Comparison of ENCODE assay signal across 15 mouse cellular contexts in the genomic region with DNA sequence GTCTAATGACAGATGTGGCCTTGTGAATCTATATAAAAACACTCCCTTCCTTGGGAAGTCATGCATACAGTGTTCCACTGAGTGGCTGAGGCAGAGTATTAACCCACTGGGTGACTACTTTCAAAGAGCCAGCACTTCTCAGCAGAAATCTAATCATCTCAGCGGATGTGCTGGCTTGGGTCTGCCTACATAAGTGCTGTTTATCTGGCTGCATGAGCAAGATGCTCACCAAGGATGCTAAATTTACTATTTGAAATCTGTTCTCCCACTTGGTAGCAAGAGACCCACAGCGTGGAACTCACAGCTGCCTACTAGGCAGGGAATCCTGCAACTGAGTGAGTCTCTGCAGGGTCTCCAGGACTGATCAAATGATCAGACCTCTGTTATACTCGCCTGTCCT.
DNase-seq lines count a peak whose midpoint lies in the region; ATAC-seq and TF ChIP-seq lines count a peak whose summit lies in the region.
"Had no signal": no experiment of that assay in that cellular context is flagged by ENCODE, and none has a peak within 500 bp of the region (broad histone marks: within the 10 kb centered on the region; RNA-seq: fewer than 3 reads in every experiment).

No protein-coding gene starts in this region.

- H3K9me3 ChIP-seq in forebrain, embryonic 15.5 days = no peaks in the 10 kb centered on the region
- no peaks in the 10 kb centered on the region for H3K9me3 ChIP-seq in forebrain, embryonic 11.5 days (ENCODE audit: control insufficient read depth, low read length)
- H3K9me3 ChIP-seq in kidney, postnatal 0 days (replicated peaks; ENCODE audit: low read length) = no peaks in the 10 kb centered on the region
- H3K9me3 ChIP-seq: embryonic facial prominence, embryonic 13.5 days had no signal

- no peak overlapping the region for H3K27ac ChIP-seq in forebrain, embryonic 15.5 days (replicated peaks)
- no peak overlapping the region for H3K27ac ChIP-seq in forebrain, embryonic 11.5 days (ENCODE audit: low read depth, low read length)
- H3K27ac ChIP-seq in kidney, postnatal 0 days = no peak overlapping the region
- H3K27ac ChIP-seq in olfactory bulb, adult 2 months (ENCODE audit: insufficient read depth, low read depth, low read length) = peak overlapping the region; percentile 94
- H3K27ac ChIP-seq: embryonic facial prominence, embryonic 13.5 days had no signal

- H3K4me3 ChIP-seq in forebrain, embryonic 15.5 days = no peak overlapping the region
- H3K4me3 ChIP-seq in forebrain, embryonic 11.5 days (ENCODE audit: low read depth, low read length) = no peak overlapping the region
- H3K4me3 ChIP-seq in kidney, postnatal 0 days (replicated peaks; ENCODE audit: low read depth, low read length) = no peak overlapping the region
- H3K4me3 ChIP-seq in olfactory bulb, adult 2 months (ENCODE audit: insufficient read depth, low read depth, low read length) = no peak overlapping the region
- H3K4me3 ChIP-seq: embryonic facial prominence, embryonic 13.5 days had no signal

- ATAC-seq in forebrain, embryonic 15.5 days (replicated peaks) = 0 out of 2 replicates have a peak, but pooled peaks have one; percentile 48
- no peak for ATAC-seq in forebrain, embryonic 11.5 days (replicated peaks; ENCODE audit: low FRiP score)
- no peak; the same call in 1 of the 2 replicates for ATAC-seq in kidney, postnatal 0 days (replicated peaks; ENCODE audit: low FRiP score, low read depth)
- ATAC-seq: forebrain, embryonic 14.5 days; intestine, embryonic 16.5 days had no signal

- H3K4me2 ChIP-seq in forebrain, embryonic 15.5 days (replicated peaks) = no peak overlapping the region
- no peak overlapping the region for H3K4me2 ChIP-seq in forebrain, embryonic 11.5 days (ENCODE audit: low read depth, low read length, severe bottlenecking)
- no peak overlapping the region for H3K4me2 ChIP-seq in kidney, postnatal 0 days (ENCODE audit: low read length)
- H3K4me2 ChIP-seq: embryonic facial prominence, embryonic 13.5 days; liver, embryonic 11.5 days had no signal

- no peak for DNase-seq in forebrain, embryonic 11.5 days (ENCODE audit: low spot score)
- DNase-seq in kidney, postnatal 0 days (ENCODE audit: low spot score) = peak; percentile 25
- no peak for DNase-seq in kidney, adult 8-10 months
- DNase-seq in frontal cortex, adult 2 months (ENCODE audit: extremely low spot score in 1 of 2, low spot score in 1 of 2) = peak; percentile 51 to 61
- DNase-seq in heart, postnatal 36 days = no peak
- DNase-seq in adrenal gland, adult 8-10 months = no peak
- DNase-seq: adrenal gland, postnatal 10 days; cerebellum, postnatal 25 days; lung, postnatal 10 days had no signal

- TF ChIP-seq POLR2A in olfactory bulb, adult 2 months (IDR thresholded peaks at IDR 0.05; ENCODE audit: insufficient read depth, low read depth, low read length) = no peak

- H3K27me3 ChIP-seq in forebrain, embryonic 15.5 days = no peaks in the 10 kb centered on the region
- H3K27me3 ChIP-seq in forebrain, embryonic 11.5 days (ENCODE audit: control insufficient read depth, insufficient read depth, low read length) = no peaks in the 10 kb centered on the region
- no peaks in the 10 kb centered on the region for H3K27me3 ChIP-seq in kidney, postnatal 0 days (ENCODE audit: insufficient read depth, low read length)
- H3K27me3 ChIP-seq: embryonic facial prominence, embryonic 13.5 days had no signal

- 72% methylated on average over 3 of the region's 3 CpGs for WGBS in forebrain, embryonic 15.5 days
- 79% methylated on average over 3 of the region's 3 CpGs for WGBS in forebrain, embryonic 11.5 days
- 48% methylated on average over 3 of the region's 3 CpGs for WGBS in kidney, postnatal 0 days
- WGBS in olfactory bulb, adult 2 months = 31% methylated on average over 3 of the region's 3 CpGs

- H3K9ac ChIP-seq in forebrain, embryonic 15.5 days (replicated peaks) = no peak overlapping the region
- H3K9ac ChIP-seq in forebrain, embryonic 11.5 days (ENCODE audit: low read length) = no peak overlapping the region
- no peak overlapping the region for H3K9ac ChIP-seq in kidney, postnatal 0 days (ENCODE audit: low read depth, low read length)
- H3K9ac ChIP-seq: embryonic facial prominence, embryonic 13.5 days had no signal

- intact Hi-C loops in heart, postnatal 36 days (cut with DNase I) = no loop called here

- no peaks in the 10 kb centered on the region for H3K36me3 ChIP-seq in forebrain, embryonic 15.5 days
- no peaks in the 10 kb centered on the region for H3K36me3 ChIP-seq in forebrain, embryonic 11.5 days (ENCODE audit: control insufficient read depth, insufficient read depth, low read length)
- H3K36me3 ChIP-seq in kidney, postnatal 0 days (ENCODE audit: insufficient read depth, low read length) = no peaks in the 10 kb centered on the region
- H3K36me3 ChIP-seq: embryonic facial prominence, embryonic 13.5 days had no signal

- no peaks in the 10 kb centered on the region for H3K4me1 ChIP-seq in forebrain, embryonic 15.5 days
- H3K4me1 ChIP-seq in forebrain, embryonic 11.5 days (replicated peaks; ENCODE audit: control insufficient read depth, insufficient read depth, low read length) = no peaks in the 10 kb centered on the region
- H3K4me1 ChIP-seq in kidney, postnatal 0 days (replicated peaks; ENCODE audit: insufficient read depth, low read length) = no peaks in the 10 kb centered on the region
- peaks cover 2% of the 10 kb centered on the region; the same call in 1 of the 2 replicates for H3K4me1 ChIP-seq in olfactory bulb, adult 2 months (ENCODE audit: control insufficient read depth, insufficient read depth, low read length)
- H3K4me1 ChIP-seq: embryonic facial prominence, embryonic 13.5 days had no signal

- TF ChIP-seq CTCF in kidney, postnatal 0 days (IDR thresholded peaks at IDR 0.05; ENCODE audit: low read depth) = no peak
- no peak for TF ChIP-seq CTCF in olfactory bulb, adult 2 months (IDR thresholded peaks at IDR 0.05; ENCODE audit: insufficient read depth, low read depth, low read length)

Comparison
In these comparisons a context has a peak if more than half of its experiments do, and no peak if none do; other contexts are left out.
1. DNase-seq: peak in kidney, postnatal 0 days (single experiment) and frontal cortex, adult 2 months (2 of 2); none in forebrain, embryonic 11.5 days (single experiment), kidney, adult 8-10 months (0 of 2), heart, postnatal 36 days (0 of 2) and adrenal gland, adult 8-10 months (single experiment).